Mouse (Mus musculus): Measurements from ENCODE around the gene Nudt16l1. TPM values are rescaled to one million over a fixed set of nuclear protein-coding genes. Genes with fewer than 3 reads are reported as not detected.

The Nudt16l1 gene
- polyA plus RNA-seq, 1 experiment from 2014 or later: 120 TPM

DNA sequence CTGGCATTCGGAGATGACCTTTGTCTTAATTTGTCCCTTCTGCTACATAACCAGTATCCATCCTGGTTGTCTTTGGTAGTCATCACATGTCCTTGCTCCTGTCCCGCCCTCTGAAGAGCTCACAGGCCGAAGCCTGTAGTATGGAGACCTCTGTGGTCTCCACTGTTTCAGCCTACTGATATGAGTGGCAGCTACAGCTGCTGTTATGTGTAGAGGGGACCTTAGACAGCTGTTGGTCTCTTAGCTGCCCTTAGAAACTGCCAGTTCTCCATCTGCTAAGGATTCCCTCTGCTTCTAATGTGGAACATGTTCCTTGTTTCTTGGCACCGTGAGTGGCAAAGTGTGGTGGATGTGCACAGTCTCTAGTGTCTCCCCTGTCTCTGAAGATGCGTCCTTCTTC is 14.6 kb upstream of the Nudt16l1 start:
- Histone ChIP-seq H3K27ac (ENCODE audit: low read depth, low read length) (no peak overlapping the region), H3K4me2 (ENCODE audit: low read depth, low read length, severe bottlenecking) (no peak overlapping the region), H3K9me3 (ENCODE audit: control insufficient read depth, low read length) (no peaks in the 10 kb centered on the region), H3K9ac (ENCODE audit: low read length) (no peak overlapping the region), H3K36me3 (ENCODE audit: control insufficient read depth, insufficient read depth, low read length) (peaks cover 5% of the 10 kb centered on the region; the same call in 1 of the 2 replicates), H3K4me3 (ENCODE audit: low read depth, low read length) (no peak overlapping the region), H3K4me1 (replicated peaks; ENCODE audit: control insufficient read depth, insufficient read depth, low read length) (no peaks in the 10 kb centered on the region), H3K27me3 (ENCODE audit: control insufficient read depth, insufficient read depth, low read length) (no peaks in the 10 kb centered on the region)
- ATAC-seq (replicated peaks; ENCODE audit: low FRiP score): no peak
- DNase-seq (ENCODE audit: low spot score): no peak
- WGBS: 95% methylated on average over 5 of the region's 5 CpGs

- ATAC-seq (replicated peaks; ENCODE audit: low FRiP score) (no peak), DNase-seq (ENCODE audit: low spot score) (no peak)
- no peaks in the 10 kb centered on the region for H3K27me3 ChIP-seq (ENCODE audit: control insufficient read depth, insufficient read depth, low read length)
- WGBS: 95% methylated on average over 7 of the region's 7 CpGs
- no peak overlapping the region for H3K4me3 ChIP-seq (ENCODE audit: low read depth, low read length)
- H3K4me2 ChIP-seq (ENCODE audit: low read depth, low read length, severe bottlenecking): no peak overlapping the region
- H3K36me3 ChIP-seq (ENCODE audit: control insufficient read depth, insufficient read depth, low read length): peaks cover 5% of the 10 kb centered on the region; the same call in 1 of the 2 replicates
- H3K4me1 ChIP-seq (replicated peaks; ENCODE audit: control insufficient read depth, insufficient read depth, low read length): no peaks in the 10 kb centered on the region
- H3K27ac ChIP-seq (ENCODE audit: low read depth, low read length): no peak overlapping the region
- H3K9me3 ChIP-seq (ENCODE audit: control insufficient read depth, low read length): no peaks in the 10 kb centered on the region
- no peak overlapping the region for H3K9ac ChIP-seq (ENCODE audit: low read length)
These were observed 10.6 kb upstream of the Nudt16l1 start for GRCm38 (mm10) chr16:4927967-4928366.

DNA sequence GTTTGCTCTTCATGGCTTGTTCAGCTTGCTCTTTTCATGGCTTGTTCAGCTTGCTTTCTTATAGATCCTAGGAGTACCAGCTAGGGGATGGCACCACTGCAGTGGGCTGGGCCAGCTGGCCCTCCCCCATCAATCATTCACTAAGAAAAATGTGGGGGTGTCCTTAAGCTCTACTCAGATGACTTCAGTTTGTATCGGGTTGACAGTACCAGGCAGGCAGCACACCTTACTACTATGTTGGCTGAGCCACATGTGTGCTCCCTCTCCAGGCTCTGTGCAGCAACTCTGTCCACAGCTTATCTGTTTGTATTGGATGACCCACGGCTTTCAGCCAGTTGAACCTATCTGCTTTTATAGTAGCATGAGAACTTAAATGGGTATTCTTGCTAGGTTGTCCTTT is 10.1 kb upstream of the Nudt16l1 start:
- no peak overlapping the region for H3K9ac ChIP-seq (ENCODE audit: low read length)
- no peaks in the 10 kb centered on the region for H3K4me1 ChIP-seq (replicated peaks; ENCODE audit: control insufficient read depth, insufficient read depth, low read length)
- no peaks in the 10 kb centered on the region for H3K9me3 ChIP-seq (ENCODE audit: control insufficient read depth, low read length)
- peaks cover 5% of the 10 kb centered on the region; the same call in 1 of the 2 replicates for H3K36me3 ChIP-seq (ENCODE audit: control insufficient read depth, insufficient read depth, low read length)
- DNase-seq (ENCODE audit: low spot score) (no peak), ATAC-seq (replicated peaks; ENCODE audit: low FRiP score) (no peak)
- no peaks in the 10 kb centered on the region for H3K27me3 ChIP-seq (ENCODE audit: control insufficient read depth, insufficient read depth, low read length)
- no peak overlapping the region for H3K27ac ChIP-seq (ENCODE audit: low read depth, low read length)
- no peak overlapping the region for H3K4me3 ChIP-seq (ENCODE audit: low read depth, low read length)
- WGBS: 92% methylated on average over 2 of the region's 2 CpGs
- no peak overlapping the region for H3K4me2 ChIP-seq (ENCODE audit: low read depth, low read length, severe bottlenecking)

GRCm38 (mm10) chr16:4932429-4932828 is 6.1 kb upstream of the Nudt16l1 start:
- 89% methylated on average over 3 of the region's 3 CpGs for WGBS
- DNase-seq (ENCODE audit: low spot score) (no peak), ATAC-seq (replicated peaks; ENCODE audit: low FRiP score) (no peak)
- H3K9ac ChIP-seq (ENCODE audit: low read length): no peak overlapping the region
- H3K27ac ChIP-seq (ENCODE audit: low read depth, low read length): no peak overlapping the region
- no peaks in the 10 kb centered on the region for H3K27me3 ChIP-seq (ENCODE audit: control insufficient read depth, insufficient read depth, low read length)
- no peaks in the 10 kb centered on the region for H3K9me3 ChIP-seq (ENCODE audit: control insufficient read depth, low read length)
- no peak overlapping the region for H3K4me2 ChIP-seq (ENCODE audit: low read depth, low read length, severe bottlenecking)
- H3K36me3 ChIP-seq (ENCODE audit: control insufficient read depth, insufficient read depth, low read length): peaks cover 9% of the 10 kb centered on the region; the same call in 1 of the 2 replicates
- H3K4me3 ChIP-seq (ENCODE audit: low read depth, low read length): no peak overlapping the region
- H3K4me1 ChIP-seq (replicated peaks; ENCODE audit: control insufficient read depth, insufficient read depth, low read length): no peaks in the 10 kb centered on the region

GRCm38 (mm10) chr16:4935430-4935829 is 3.1 kb upstream of the Nudt16l1 start:
- 94% methylated on average over 31 of the region's 31 CpGs for WGBS

DNA sequence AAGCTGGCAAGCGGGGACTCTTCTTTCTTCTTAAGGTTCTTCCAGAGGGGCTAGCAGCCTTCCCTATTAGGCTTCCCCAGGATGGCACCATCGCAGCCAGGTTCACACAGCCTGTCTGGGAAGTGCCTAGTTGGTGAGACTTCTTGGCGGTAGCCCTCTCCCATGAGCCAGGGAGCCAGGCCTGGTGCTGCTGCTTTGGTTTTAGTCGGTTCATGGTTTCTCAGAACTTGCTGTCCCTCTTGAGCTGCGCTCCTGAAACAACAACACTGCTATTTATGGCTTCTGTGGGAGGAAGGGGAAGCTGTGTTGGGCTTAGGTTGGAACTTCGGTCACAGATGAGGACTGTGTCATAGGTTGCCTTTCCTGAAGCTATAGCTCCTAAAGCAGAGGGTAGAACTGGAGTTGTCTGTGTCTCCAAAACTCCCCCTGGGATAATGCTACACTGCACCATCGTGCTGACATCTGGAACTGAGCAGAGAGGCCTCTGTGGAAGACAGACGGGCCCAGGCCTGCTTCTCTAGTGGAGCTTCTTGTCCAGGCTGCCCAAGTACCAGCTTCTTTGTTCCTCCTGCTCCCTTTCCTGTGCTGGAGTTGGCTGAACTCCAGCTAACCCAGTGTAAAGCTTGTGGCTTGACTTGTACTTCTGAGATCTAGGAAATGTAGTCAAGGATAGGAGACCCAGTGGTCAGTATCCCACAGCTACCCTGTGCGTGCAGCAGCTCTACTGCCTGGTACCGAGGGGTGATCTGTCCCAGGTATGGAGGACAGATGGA is 2.4 kb upstream of the Nudt16l1 start:
- DNase-seq (ENCODE audit: low spot score) (no peak), ATAC-seq (replicated peaks; ENCODE audit: low FRiP score) (no peak)
- Histone ChIP-seq H3K36me3 (ENCODE audit: control insufficient read depth, insufficient read depth, low read length) (peaks cover 9% of the 10 kb centered on the region; the same call in 1 of the 2 replicates), H3K9me3 (ENCODE audit: control insufficient read depth, low read length) (no peaks in the 10 kb centered on the region), H3K27me3 (ENCODE audit: control insufficient read depth, insufficient read depth, low read length) (no peaks in the 10 kb centered on the region), H3K4me1 (replicated peaks; ENCODE audit: control insufficient read depth, insufficient read depth, low read length) (peaks cover 3% of the 10 kb centered on the region; the same call in 1 of the 2 replicates), H3K27ac (ENCODE audit: low read depth, low read length) (no peak overlapping the region), H3K4me2 (ENCODE audit: low read depth, low read length, severe bottlenecking) (no peak overlapping the region), H3K4me3 (ENCODE audit: low read depth, low read length) (no peak overlapping the region), H3K9ac (ENCODE audit: low read length) (no peak overlapping the region)
- WGBS: 89% methylated on average over 10 of the region's 10 CpGs

More at GRCm38 (mm10) chr16:4935430-4935829, 3.1 kb upstream of the Nudt16l1 start:
- Histone ChIP-seq H3K27me3 (ENCODE audit: control insufficient read depth, insufficient read depth, low read length) (no peaks in the 10 kb centered on the region), H3K9me3 (ENCODE audit: control insufficient read depth, low read length) (no peaks in the 10 kb centered on the region), H3K9ac (ENCODE audit: low read length) (no peak overlapping the region), H3K4me2 (ENCODE audit: low read depth, low read length, severe bottlenecking) (no peak overlapping the region), H3K27ac (ENCODE audit: low read depth, low read length) (no peak overlapping the region), H3K36me3 (ENCODE audit: control insufficient read depth, insufficient read depth, low read length) (peaks cover 5% of the 10 kb centered on the region; the same call in 1 of the 2 replicates), H3K4me1 (replicated peaks; ENCODE audit: control insufficient read depth, insufficient read depth, low read length) (peaks cover 3% of the 10 kb centered on the region; the same call in 1 of the 2 replicates), H3K4me3 (ENCODE audit: low read depth, low read length) (no peak overlapping the region)
- DNase-seq (ENCODE audit: low spot score): no peak
- ATAC-seq (replicated peaks; ENCODE audit: low FRiP score): no peak

DNA sequence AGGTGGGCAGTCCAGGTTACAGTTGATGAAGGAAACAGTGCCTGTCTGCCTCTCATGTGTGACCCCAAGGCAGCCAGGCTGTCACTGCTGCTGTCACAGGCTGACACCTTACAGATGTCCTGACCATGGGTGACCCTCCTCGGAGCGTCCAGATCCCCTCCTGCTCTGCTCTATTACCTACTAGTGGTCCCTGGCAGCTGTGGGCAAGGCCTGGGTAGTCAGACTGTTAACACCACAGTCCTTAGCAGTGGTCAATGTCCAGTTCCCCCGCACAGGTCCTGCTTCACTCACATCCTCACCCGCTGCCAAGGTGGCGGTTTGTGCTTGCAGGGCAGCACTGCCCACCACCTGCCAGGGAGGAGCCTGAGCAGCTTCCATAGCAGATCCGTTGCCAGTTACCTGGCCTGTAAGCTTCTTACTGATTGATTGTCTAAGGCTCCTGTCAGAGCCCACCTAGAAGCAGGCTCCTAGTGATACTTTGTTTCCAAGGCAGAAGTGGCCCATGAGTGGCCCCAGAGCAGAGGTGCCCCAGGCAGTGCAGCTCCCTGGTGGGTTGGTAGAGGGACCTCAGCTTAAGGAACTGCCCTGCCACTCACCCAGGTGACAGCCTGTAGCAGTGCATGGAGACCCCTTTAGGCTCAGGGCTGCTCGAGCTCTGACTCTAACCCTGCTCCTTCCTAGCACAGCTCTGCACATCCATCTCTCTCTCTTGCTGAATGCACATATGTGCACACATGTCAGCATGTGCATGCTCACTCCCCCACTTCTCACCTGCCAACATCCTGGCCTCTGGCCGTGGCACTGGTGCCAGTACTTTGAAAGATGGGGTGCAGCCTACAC is 990 bp upstream of the Nudt16l1 start:
- Histone ChIP-seq H3K4me2 (ENCODE audit: low read depth, low read length, severe bottlenecking) (no peak overlapping the region), H3K9ac (ENCODE audit: low read length) (no peak overlapping the region), H3K36me3 (ENCODE audit: control insufficient read depth, insufficient read depth, low read length) (peaks cover 9% of the 10 kb centered on the region; the same call in 1 of the 2 replicates)

DNA sequence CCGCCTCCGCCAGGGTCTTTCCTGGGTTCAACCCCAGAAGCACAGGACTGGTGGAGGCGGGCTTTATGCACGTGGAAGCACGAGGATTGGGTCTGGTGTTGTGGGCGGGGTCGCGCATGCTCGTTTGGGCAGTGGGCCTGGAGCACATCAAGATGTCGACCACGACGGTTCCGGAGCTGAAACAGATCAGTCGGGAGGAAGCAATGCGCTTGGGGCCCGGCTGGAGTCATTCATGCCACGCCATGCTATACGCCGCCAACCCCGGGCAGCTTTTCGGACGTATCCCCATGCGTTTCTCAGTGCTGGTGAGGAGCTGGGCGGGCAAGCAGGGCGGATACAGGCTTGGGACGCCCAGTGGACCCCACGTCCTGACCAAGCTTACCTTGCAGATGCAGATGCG is 428 bp downstream of the Nudt16l1 start:
- H3K4me1 ChIP-seq (replicated peaks; ENCODE audit: control insufficient read depth, insufficient read depth, low read length): peaks cover 3% of the 10 kb centered on the region; the same call in 1 of the 2 replicates
- DNase-seq (ENCODE audit: low spot score): peak; percentile 96
- H3K36me3 ChIP-seq (ENCODE audit: control insufficient read depth, insufficient read depth, low read length): peaks cover 12% of the 10 kb centered on the region; the same call in 1 of the 2 replicates
- no peaks in the 10 kb centered on the region for H3K27me3 ChIP-seq (ENCODE audit: control insufficient read depth, insufficient read depth, low read length)
- ATAC-seq (replicated peaks; ENCODE audit: low FRiP score): peak; percentile 98
- peak overlapping the region; percentile 95 for H3K4me2 ChIP-seq (ENCODE audit: low read depth, low read length, severe bottlenecking)
- under 1% methylated on average over 28 of the region's 28 CpGs for WGBS
- H3K27ac ChIP-seq (ENCODE audit: low read depth, low read length): peak overlapping the region; percentile 5; the same call in 1 of the 2 replicates
- H3K9me3 ChIP-seq (ENCODE audit: control insufficient read depth, low read length): no peaks in the 10 kb centered on the region
- H3K4me3 ChIP-seq (ENCODE audit: low read depth, low read length): peak overlapping the region; percentile 54
- peak overlapping the region; percentile 72 for H3K9ac ChIP-seq (ENCODE audit: low read length)

More for the DNA sequence above, 990 bp upstream of the Nudt16l1 start:
- ATAC-seq (replicated peaks; ENCODE audit: low FRiP score): no peak
- 96% methylated on average over 8 of the region's 8 CpGs for WGBS
- no peaks in the 10 kb centered on the region for H3K27me3 ChIP-seq (ENCODE audit: control insufficient read depth, insufficient read depth, low read length)
- peaks cover 3% of the 10 kb centered on the region; the same call in 1 of the 2 replicates for H3K4me1 ChIP-seq (replicated peaks; ENCODE audit: control insufficient read depth, insufficient read depth, low read length)
- H3K27ac ChIP-seq (ENCODE audit: low read depth, low read length): no peak overlapping the region
- DNase-seq (ENCODE audit: low spot score): no peak
- no peaks in the 10 kb centered on the region for H3K9me3 ChIP-seq (ENCODE audit: control insufficient read depth, low read length)
- no peak overlapping the region for H3K4me3 ChIP-seq (ENCODE audit: low read depth, low read length)

Measured in forebrain, embryonic 11.5 days (tissue).